Mouse (Mus musculus): ENCODE data around the gene Pkp2. TPM values are rescaled to one million over a fixed set of nuclear protein-coding genes. Genes with fewer than 3 reads are reported as not detected.

Pkp2 gene
- polyA plus RNA-seq, 1 experiment, result 0.35 TPM

- Histone ChIP-seq H3K27ac (ENCODE audit: insufficient read depth, low read depth, low read length) (no peak overlapping the region), H3K4me1 (ENCODE audit: control insufficient read depth, insufficient read depth, low read length) (no peaks in the 10 kb centered on the region), H3K4me3 (ENCODE audit: insufficient read depth, low read length) (no peak overlapping the region)
- TF ChIP-seq CTCF (IDR thresholded peaks at IDR 0.05; ENCODE audit: low read depth, low read length), result no peak
- TF ChIP-seq POLR2A (IDR thresholded peaks at IDR 0.05; ENCODE audit: borderline replicate concordance, low read depth, low read length), result no peak
These were observed 98.2 kb downstream of the Pkp2 start for GRCm38 (mm10) chr16:16311319-16311718.

Other genes with a start within 250 kb of the Pkp2 start
- gene Yars2, start 89.6 kb downstream of the Pkp2 start, polyA plus RNA-seq (2012; ENCODE audit: insufficient read depth, insufficient read length, missing spikeins), result 8.2 and 9.7 TPM in 2 replicates
- 39.0 and 40.9 TPM in 2 replicates for gene Dnm1l, start 145.6 kb downstream of the Pkp2 start, polyA plus RNA-seq (2012; ENCODE audit: insufficient read depth, insufficient read length, missing spikeins)

Measured in bone marrow macrophage, adult 2 months (primary cell).